Mouse (Mus musculus): Measurements from ENCODE around the gene Tsen54.

- TF ChIP-seq ZC3H11A (IDR thresholded peaks at IDR 0.05; ENCODE audit: borderline replicate concordance, low read depth, low read length) (no peak), MAFK (IDR thresholded peaks at IDR 0.05; ENCODE audit: insufficient read depth, low read depth, low read length) (no peak)
Measured at GRCm38 (mm10) chr11:115811381-115812093, 3.0 kb upstream of the Tsen54 start.

Measured in ES-E14 (cell line).